14 mouse cellular contexts compared by ENCODE assay signal in the genomic region with DNA sequence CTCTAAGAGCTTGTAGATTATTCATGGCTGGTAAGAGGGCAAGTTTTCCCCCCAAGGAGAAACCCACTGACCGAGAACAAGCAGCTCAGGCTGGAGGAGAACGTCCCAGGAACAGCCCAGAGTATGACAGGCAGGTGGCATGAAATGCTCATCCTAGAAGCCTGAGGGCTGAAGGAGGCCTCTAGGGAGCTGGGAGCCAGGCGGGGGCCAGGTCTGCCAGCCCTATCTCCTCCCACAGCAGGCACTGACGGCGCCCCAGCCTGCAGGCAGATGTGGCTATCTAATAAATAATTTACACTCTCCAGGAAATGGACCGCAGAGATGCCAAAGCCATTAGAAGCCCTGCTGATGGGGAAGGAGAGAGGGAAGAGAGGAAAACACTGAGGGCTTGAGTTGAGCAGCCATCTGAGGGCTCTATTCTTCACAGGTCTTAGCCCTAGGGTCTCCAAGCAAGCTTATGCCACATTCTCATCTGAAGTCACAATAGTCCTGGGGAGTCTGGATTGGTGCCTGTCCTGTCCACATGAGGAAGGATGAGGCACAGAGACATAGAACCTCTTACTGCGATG.
A peak's percentile ranks its signal among the peaks of the same experiment; 100 is the strongest.
DNase-seq lines count a peak whose midpoint lies in the region; ATAC-seq and TF ChIP-seq lines count a peak whose summit lies in the region.
"Had no signal": no experiment of that assay in that cellular context is flagged by ENCODE, and none has a peak within 500 bp of the region (broad histone marks: within the 10 kb centered on the region; RNA-seq: fewer than 3 reads in every experiment).

No protein-coding gene starts in this region.

- H3K4me1 ChIP-seq in forebrain, embryonic 14.5 days (ENCODE audit: control insufficient read depth, insufficient read depth, low read length): no peaks in the 10 kb centered on the region
- peaks cover 14% of the 10 kb centered on the region for H3K4me1 ChIP-seq in forebrain, embryonic 13.5 days
- peaks cover 42% of the 10 kb centered on the region for H3K4me1 ChIP-seq in embryonic facial prominence, embryonic 10.5 days
- H3K4me1 ChIP-seq in intestine, embryonic 15.5 days (replicated peaks): peaks cover 7% of the 10 kb centered on the region; the same call in 1 of the 2 replicates
- H3K4me1 ChIP-seq in midbrain, postnatal 0 days (ENCODE audit: insufficient read depth, low read length): peaks cover 4% of the 10 kb centered on the region; the same call in 1 of the 2 replicates
- H3K4me1 ChIP-seq: liver, embryonic 13.5 days had no signal

- no peak overlapping the region for H3K27ac ChIP-seq in forebrain, embryonic 14.5 days (ENCODE audit: low read depth, low read length)
- H3K27ac ChIP-seq in forebrain, embryonic 13.5 days: no peak overlapping the region
- peak overlapping the region; percentile 68 for H3K27ac ChIP-seq in embryonic facial prominence, embryonic 10.5 days (replicated peaks)
- H3K27ac ChIP-seq in intestine, embryonic 15.5 days: no peak overlapping the region
- no peak overlapping the region for H3K27ac ChIP-seq in midbrain, postnatal 0 days (ENCODE audit: low read depth, low read length)
- H3K27ac ChIP-seq: forebrain, embryonic 15.5 days; left cerebral cortex, adult 2 months; liver, embryonic 13.5 days had no signal

- WGBS in forebrain, embryonic 14.5 days: 75% methylated on average over 7 of the region's 7 CpGs
- WGBS in forebrain, embryonic 13.5 days: 71% methylated on average over 7 of the region's 7 CpGs
- WGBS in embryonic facial prominence, embryonic 10.5 days: 66% methylated on average over 7 of the region's 7 CpGs
- 41% methylated on average over 7 of the region's 7 CpGs for WGBS in intestine, embryonic 15.5 days
- 42% methylated on average over 7 of the region's 7 CpGs for WGBS in midbrain, postnatal 0 days

- H3K4me2 ChIP-seq in forebrain, embryonic 14.5 days (ENCODE audit: low read length): no peak overlapping the region
- no peak overlapping the region for H3K4me2 ChIP-seq in forebrain, embryonic 13.5 days
- no peak overlapping the region for H3K4me2 ChIP-seq in intestine, embryonic 15.5 days (replicated peaks)
- no peak overlapping the region for H3K4me2 ChIP-seq in midbrain, postnatal 0 days (ENCODE audit: low read depth, low read length, poor library complexity, severe bottlenecking)
- H3K4me2 ChIP-seq: forebrain, embryonic 15.5 days; liver, embryonic 13.5 days had no signal

- no peak for DNase-seq in forebrain, embryonic 14.5 days (ENCODE audit: low spot score)
- no peak for DNase-seq in embryonic facial prominence, embryonic 10.5 days (ENCODE audit: low spot score)
- DNase-seq in midbrain, postnatal 0 days (ENCODE audit: low spot score): no peak
- DNase-seq in spleen, postnatal 36 days (ENCODE audit: low spot score in 2 of 2): no peak
- no peak for DNase-seq in gastrocnemius, adult 18-20 months (ENCODE audit: low spot score)
- DNase-seq in adrenal gland, postnatal 4 days (ENCODE audit: low spot score in 2 of 2): no peak
- DNase-seq: cerebellum, adult 8-10 months; gastrocnemius, postnatal 36 days; liver, embryonic 13.5 days; right cerebral cortex, postnatal 25 days had no signal

- no peak overlapping the region for H3K4me3 ChIP-seq in forebrain, embryonic 14.5 days (ENCODE audit: low read depth, low read length)
- no peak overlapping the region for H3K4me3 ChIP-seq in forebrain, embryonic 13.5 days
- H3K4me3 ChIP-seq in embryonic facial prominence, embryonic 10.5 days: no peak overlapping the region
- H3K4me3 ChIP-seq in intestine, embryonic 15.5 days (replicated peaks): no peak overlapping the region
- H3K4me3 ChIP-seq in midbrain, postnatal 0 days (ENCODE audit: low read depth, low read length): no peak overlapping the region
- H3K4me3 ChIP-seq: forebrain, embryonic 15.5 days; left cerebral cortex, adult 2 months; liver, embryonic 13.5 days had no signal

- TF ChIP-seq CTCF in midbrain, postnatal 0 days (IDR thresholded peaks at IDR 0.05): no peak

- no peaks in the 10 kb centered on the region for H3K9me3 ChIP-seq in forebrain, embryonic 14.5 days (replicated peaks; ENCODE audit: control insufficient read depth, low read length)
- 0 out of 2 replicates have a peak, but pooled peaks cover 2% of the 10 kb centered on the region for H3K9me3 ChIP-seq in forebrain, embryonic 13.5 days (replicated peaks)
- H3K9me3 ChIP-seq in embryonic facial prominence, embryonic 10.5 days: peaks cover under 1% of the 10 kb centered on the region; the same call in 1 of the 2 replicates
- H3K9me3 ChIP-seq in intestine, embryonic 15.5 days: no peaks in the 10 kb centered on the region
- no peaks in the 10 kb centered on the region for H3K9me3 ChIP-seq in midbrain, postnatal 0 days (ENCODE audit: low read length)
- H3K9me3 ChIP-seq: forebrain, embryonic 15.5 days; liver, embryonic 13.5 days had no signal

- no peaks in the 10 kb centered on the region for H3K27me3 ChIP-seq in forebrain, embryonic 14.5 days (replicated peaks; ENCODE audit: control insufficient read depth, insufficient read depth, low read length)
- H3K27me3 ChIP-seq in forebrain, embryonic 13.5 days: no peaks in the 10 kb centered on the region; the same call in 1 of the 2 replicates
- no peaks in the 10 kb centered on the region for H3K27me3 ChIP-seq in embryonic facial prominence, embryonic 10.5 days (replicated peaks; ENCODE audit: low read depth, poor library complexity, severe bottlenecking)
- no peaks in the 10 kb centered on the region for H3K27me3 ChIP-seq in intestine, embryonic 15.5 days (replicated peaks)
- no peaks in the 10 kb centered on the region for H3K27me3 ChIP-seq in midbrain, postnatal 0 days (ENCODE audit: insufficient read depth, low read length)
- H3K27me3 ChIP-seq: forebrain, embryonic 15.5 days; liver, embryonic 13.5 days had no signal

- peak; percentile 42; the same call in 1 of the 2 replicates for ATAC-seq in forebrain, embryonic 14.5 days
- ATAC-seq in forebrain, embryonic 13.5 days: no peak
- peak; percentile 77 for ATAC-seq in intestine, embryonic 15.5 days
- ATAC-seq in midbrain, postnatal 0 days (ENCODE audit: low FRiP score): 0 out of 2 replicates have a peak, but pooled peaks have one; percentile 31
- ATAC-seq: forebrain, embryonic 15.5 days had no signal

- no peaks in the 10 kb centered on the region for H3K36me3 ChIP-seq in forebrain, embryonic 14.5 days (ENCODE audit: control insufficient read depth, insufficient read depth, low read length)
- H3K36me3 ChIP-seq in forebrain, embryonic 13.5 days (ENCODE audit: poor library complexity, severe bottlenecking): no peaks in the 10 kb centered on the region
- H3K36me3 ChIP-seq in embryonic facial prominence, embryonic 10.5 days (replicated peaks): no peaks in the 10 kb centered on the region
- H3K36me3 ChIP-seq in intestine, embryonic 15.5 days: no peaks in the 10 kb centered on the region
- H3K36me3 ChIP-seq in midbrain, postnatal 0 days (ENCODE audit: insufficient read depth, low read length): no peaks in the 10 kb centered on the region
- H3K36me3 ChIP-seq: forebrain, embryonic 15.5 days; liver, embryonic 13.5 days had no signal

- no peak overlapping the region for H3K9ac ChIP-seq in forebrain, embryonic 14.5 days (ENCODE audit: low read length)
- H3K9ac ChIP-seq in forebrain, embryonic 13.5 days: no peak overlapping the region
- no peak overlapping the region for H3K9ac ChIP-seq in intestine, embryonic 15.5 days
- H3K9ac ChIP-seq in midbrain, postnatal 0 days (replicated peaks; ENCODE audit: low read length, poor library complexity, severe bottlenecking): no peak overlapping the region
- H3K9ac ChIP-seq: forebrain, embryonic 15.5 days; liver, embryonic 13.5 days had no signal
